Mouse (Mus musculus): Measurements from ENCODE around the gene P2ry4.

GRCm38 (mm10) chrX:100605314-100605713, 10.6 kb upstream of the P2ry4 start, which contains the start of gene Arr3:
- TF ChIP-seq GATA1 (IDR thresholded peaks at IDR 0.05; ENCODE audit: borderline replicate concordance, low read length), result no peak
- no peak for TF ChIP-seq FLI1 (IDR thresholded peaks at IDR 0.05; ENCODE audit: low read length)

Measured in megakaryocyte, embryonic 14.5 days (primary cell).